Mouse (Mus musculus) urinary bladder, postnatal 25 days (tissue): Measurements from ENCODE around the gene Psme2.

Experiments
- DNase-seq: peaks from one replicate; pipeline ENCODE4 v3.0.0; 2022; ENCODE audit warnings: low spot score

The Psme2 gene

GRCm38 (mm10) chr14:55596036-55596690 is 5.2 kb upstream of the Psme2 start:
- DNase-seq, result no peak

- DNase-seq, result no peak
Observed at GRCm38 (mm10) chr14:55592226-55592625, 1.3 kb upstream of the Psme2 start.

DNA sequence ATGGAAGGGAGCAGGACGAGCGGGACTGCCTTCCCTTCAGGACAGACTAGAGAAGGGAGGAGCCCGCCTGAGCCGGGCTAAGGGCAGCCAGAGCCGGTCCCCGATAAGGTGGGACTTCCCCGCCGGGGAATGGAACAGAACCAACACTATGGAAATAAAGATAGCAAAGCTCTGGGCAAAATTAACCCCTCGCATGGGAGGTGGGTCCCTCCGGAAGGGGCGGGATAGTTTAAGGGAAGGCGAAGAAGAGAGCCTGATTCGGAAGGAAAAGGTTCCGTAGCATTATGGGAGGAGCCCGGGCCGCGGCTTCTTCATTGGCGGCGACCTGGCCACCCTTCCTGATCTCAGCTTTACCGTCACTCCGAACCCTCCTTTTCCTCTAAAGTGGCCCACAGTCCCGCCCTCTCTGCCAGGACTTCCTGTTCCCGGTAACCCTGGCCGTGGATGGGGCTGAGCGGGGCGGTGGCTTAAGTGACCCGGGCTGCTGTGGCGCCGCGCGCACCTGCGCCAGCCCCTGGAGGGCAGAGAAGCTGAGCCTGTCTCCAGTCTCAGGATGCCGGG is 498 bp upstream of the Psme2 start, which contains the start of gene Rnf31:
TSS of gene Rnf31 (plus strand) at position 378 of the 561 bp plus-strand sequence.
- DNase-seq, result peak; percentile 82

- DNase-seq, result no peak
Observed at GRCm38 (mm10) chr14:55589771-55590448, 1.0 kb downstream of the Psme2 start.

- no peak for DNase-seq
Observed at GRCm38 (mm10) chr14:55589271-55589670, 1.6 kb downstream of the Psme2 start.

- DNase-seq, result no peak
Observed at GRCm38 (mm10) chr14:55586149-55586548, 4.8 kb downstream of the Psme2 start.

- DNase-seq, result no peak
Observed at GRCm38 (mm10) chr14:55585566-55585960, 5.3 kb downstream of the Psme2 start.

DNA sequence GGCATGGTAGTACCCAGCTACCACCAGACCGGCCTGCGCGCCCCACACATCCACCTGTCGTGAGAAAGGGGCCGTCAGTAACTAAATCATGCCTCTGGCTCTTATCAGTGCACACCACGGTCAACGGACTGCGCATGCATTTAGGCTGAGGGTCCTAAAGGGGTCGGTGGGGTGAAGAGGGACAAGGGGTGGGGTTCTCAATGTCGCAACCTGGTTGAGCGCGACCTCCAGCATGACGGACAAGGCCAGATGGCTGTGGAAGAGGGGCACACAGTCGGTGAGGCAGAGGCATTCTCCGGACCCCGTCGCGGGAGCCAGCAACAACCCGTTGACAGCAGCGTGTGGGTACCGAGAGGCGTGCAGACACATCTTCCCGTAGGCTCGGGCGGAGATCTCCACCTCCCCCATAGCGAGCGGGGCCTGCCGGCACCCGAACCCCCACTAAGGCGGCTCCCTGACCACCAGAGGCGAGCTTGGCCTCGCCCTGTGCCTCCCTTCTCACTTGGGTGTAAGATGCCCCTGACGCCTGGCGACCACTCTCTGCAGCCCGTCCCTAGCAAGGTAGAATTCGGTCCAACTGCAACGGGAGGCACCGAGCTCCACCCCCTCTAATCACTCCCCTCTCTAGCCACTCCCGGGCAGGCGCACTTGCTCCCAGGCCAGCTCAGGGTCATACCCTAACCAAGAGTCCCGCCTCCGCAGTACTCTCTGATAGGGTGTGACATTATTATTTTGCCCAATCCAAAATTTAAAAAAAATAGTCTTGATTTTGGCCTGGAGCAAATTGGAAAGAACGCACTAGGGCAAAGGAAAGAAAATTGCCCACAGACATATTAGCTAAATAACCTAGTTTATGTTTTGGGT is 6.0 kb downstream of the Psme2 start, which contains the start of gene Emc9:
TSS of gene Emc9 (minus strand) at position 601 of the 864 bp plus-strand sequence.
- DNase-seq, result peak; percentile 64

- no peak for DNase-seq
Observed at GRCm38 (mm10) chr14:55584303-55584701, 6.6 kb downstream of the Psme2 start.

DNA sequence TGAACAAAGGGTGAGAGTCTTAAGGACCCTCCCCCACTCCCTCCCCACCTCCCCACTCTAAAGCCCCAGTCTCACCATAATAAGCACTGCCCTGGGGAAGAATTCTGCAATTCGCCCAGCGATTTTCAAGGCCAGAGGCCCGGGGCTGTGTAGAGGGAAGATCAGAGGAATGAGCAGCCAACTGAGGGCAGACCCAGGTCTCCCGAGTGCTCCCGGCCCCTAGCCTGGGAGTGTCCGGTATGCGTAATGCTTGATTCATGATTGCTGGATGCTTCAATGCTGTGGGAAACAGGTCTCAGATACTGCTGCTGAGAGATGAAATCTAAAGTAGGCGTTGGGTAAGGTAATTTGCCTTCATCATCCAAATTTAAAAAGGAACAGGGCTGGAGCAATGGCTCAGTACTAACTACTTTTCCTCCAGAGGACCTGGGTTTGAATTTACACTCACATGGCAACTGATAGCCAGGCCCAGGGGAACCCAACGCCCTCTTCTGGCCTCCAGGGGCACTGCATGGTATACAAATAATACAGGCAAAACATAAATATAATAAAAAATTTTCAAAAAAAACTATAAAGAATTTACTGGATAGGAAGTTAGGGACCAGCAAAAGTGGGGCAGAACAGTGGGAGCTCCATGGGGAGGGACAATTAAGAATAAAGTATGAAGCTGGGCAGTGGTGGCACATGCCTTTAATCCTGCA is 8.8 kb downstream of the Psme2 start:
- no peak for DNase-seq

- no peak for DNase-seq
Observed at GRCm38 (mm10) chr14:55580731-55581130, 10.2 kb downstream of the Psme2 start.

DNA sequence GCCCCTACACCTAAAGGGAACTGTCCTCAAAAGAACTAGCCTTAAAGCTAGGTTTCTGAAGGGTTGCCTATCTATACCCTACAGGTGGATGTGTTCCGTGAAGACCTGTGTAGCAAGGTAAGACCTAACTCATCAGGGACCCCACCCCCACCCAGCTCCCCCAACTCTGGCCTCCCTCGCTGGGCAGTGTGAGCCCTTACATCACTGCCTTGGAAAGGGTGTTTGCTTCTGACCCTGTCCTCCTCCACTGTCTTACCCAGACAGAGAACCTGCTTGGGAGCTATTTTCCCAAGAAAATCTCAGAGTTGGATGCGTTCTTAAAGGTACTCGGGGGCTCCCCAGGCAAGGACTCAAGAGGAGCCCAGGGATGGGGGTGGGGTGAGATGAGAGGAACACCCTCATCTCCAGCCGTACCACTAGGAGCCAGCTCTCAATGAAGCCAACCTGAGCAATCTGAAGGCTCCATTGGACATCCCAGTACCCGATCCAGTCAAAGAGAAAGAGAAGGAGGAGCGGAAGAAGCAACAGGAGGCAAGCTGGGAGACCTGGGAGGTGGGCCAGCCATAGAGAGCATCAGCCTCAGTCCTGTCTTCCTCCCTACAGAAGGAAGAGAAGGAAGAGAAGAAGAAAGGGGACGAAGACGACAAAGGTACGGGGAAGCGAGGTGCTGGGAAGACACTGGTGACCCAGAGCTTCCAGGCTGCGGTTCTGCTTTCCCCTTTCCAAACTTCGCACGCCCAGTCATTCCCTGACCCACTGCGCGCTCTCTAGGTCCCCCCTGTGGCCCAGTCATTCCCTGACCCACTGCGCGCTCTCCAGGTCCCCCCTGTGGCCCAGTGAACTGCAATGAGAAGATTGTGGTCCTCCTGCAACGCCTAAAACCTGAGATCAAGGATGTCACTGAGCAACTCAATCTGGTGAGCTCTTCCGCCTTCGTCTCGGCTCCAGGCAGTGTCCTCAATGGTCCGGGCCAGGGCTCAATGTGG is 11.1 kb downstream of the Psme2 start:
- no peak for DNase-seq

GRCm38 (mm10) chr14:55578668-55579269 is 12.1 kb downstream of the Psme2 start:
- DNase-seq, result peak; percentile 48

GRCm38 (mm10) chr14:55577871-55578667 is 12.8 kb downstream of the Psme2 start, which contains the start of gene Psme1:
Gene Psme1 (plus strand): TSS chr14:55578123.
- DNase-seq, result peak; percentile 60

GRCm38 (mm10) chr14:55576376-55576775 is 14.5 kb downstream of the Psme2 start:
- no peak for DNase-seq

- no peak for DNase-seq
Observed at GRCm38 (mm10) chr14:55575711-55576110, 15.2 kb downstream of the Psme2 start.

GRCm38 (mm10) chr14:55575302-55575701 is 15.6 kb downstream of the Psme2 start, which contains the start of gene Fitm1:
Gene Fitm1 (plus strand): TSS chr14:55575617.
- DNase-seq, result no peak

- no peak for DNase-seq
Observed at GRCm38 (mm10) chr14:55571760-55572159, 19.2 kb downstream of the Psme2 start.

DNA sequence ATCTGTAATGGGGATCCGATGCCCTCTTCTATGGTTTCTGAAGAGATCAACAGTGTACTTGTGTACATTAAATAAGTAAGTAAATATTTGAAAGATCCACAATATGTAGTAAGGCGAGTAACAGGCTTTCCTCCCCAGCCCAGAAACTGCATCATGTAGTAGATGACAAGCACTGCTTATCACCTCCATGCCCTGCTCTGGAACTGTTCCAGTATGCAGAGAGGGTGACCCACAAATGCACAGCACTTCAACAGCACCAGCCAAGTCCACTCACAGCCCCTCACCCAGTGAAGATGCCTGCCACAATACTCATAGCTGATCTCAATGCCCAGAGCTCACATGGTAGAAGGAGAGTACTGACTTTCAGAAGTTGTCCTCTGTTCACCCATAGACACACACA is 20.3 kb downstream of the Psme2 start:
- DNase-seq, result no peak
